Mouse (Mus musculus): ENCODE measurements around the gene Agxt2.

The Agxt2 gene

DNA sequence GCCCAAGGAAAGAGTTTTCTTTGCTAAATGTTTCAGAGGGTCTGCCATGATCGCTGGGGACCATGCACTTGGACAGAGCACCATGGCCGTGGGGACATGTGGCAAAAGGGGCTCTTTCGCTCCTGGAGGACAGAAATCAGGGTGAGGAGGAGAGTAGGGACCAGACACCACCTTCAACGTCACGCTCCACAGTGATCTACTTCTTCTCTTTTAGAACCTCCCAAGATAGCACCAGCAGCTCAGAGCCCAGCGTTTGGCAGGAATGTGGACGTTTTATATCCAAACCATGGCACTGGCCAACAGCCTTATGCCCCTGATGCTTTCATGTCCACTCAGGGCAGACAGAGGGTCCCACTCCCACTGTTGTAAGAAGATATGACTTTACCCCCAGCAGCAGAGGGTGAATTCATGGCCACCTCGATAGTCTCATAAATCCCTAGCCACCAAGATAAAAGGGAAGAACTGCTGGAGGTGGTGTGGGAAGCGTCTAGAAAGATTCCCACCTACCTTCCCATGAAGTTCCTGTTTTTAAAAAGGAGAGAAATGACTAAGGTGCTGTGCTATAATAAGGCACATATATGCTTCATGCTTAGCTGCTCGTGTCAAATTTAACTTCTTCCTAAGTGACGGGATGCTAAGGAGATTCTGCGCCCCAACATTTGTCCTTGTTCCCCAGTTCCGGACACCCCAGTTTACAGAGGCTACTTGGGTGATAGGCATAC lies 68.4 kb downstream of the Agxt2 start:
- DNase-seq (ENCODE audit: low spot score), result no peak

- DNase-seq (ENCODE audit: low spot score), result no peak
Observed at GRCm38 (mm10) chr15:10436893-10437292, 78.6 kb downstream of the Agxt2 start.

DNA sequence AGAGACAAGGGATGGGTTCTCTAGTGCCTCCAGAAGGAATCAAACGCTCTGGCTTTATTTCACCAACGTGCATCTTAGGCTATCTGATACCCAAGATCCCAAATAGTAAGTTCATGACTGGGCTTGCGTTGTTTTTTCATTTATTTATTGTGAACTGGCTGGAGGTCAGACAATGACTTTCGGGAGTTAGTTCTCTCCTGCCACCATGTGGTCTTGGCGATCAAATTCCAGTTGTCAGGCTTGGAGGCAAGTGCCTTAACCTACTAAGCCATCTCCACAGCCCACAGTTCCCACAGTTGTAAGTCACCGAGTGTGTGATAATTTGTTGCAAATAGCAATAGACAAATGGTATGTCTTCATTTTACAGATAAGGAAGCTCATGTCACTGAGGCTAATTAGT lies 81.6 kb downstream of the Agxt2 start:
- no peak for DNase-seq (ENCODE audit: low spot score)

DNA sequence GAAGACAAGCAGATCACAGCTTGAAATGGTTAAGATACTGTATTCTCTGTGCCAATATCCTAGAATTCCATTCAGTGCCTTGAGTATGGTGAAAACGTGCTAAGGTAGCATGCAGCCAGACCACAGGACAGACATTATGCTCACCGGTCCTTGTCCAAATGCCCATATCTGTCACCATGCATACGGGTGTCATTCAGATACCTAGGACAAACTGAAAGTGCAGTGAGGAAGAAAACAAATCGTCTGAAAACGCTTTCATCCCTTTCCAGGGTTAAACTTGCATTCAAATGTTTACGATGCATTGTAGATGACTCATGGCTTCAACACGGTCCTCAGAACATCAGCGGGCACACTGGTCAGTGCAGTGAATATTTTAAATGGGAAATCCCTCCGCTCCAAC lies 83.2 kb downstream of the Agxt2 start:
- DNase-seq (ENCODE audit: low spot score), result no peak

- DNase-seq (ENCODE audit: low spot score), result no peak
Observed at GRCm38 (mm10) chr15:10442275-10442674, 83.9 kb downstream of the Agxt2 start.

DNA sequence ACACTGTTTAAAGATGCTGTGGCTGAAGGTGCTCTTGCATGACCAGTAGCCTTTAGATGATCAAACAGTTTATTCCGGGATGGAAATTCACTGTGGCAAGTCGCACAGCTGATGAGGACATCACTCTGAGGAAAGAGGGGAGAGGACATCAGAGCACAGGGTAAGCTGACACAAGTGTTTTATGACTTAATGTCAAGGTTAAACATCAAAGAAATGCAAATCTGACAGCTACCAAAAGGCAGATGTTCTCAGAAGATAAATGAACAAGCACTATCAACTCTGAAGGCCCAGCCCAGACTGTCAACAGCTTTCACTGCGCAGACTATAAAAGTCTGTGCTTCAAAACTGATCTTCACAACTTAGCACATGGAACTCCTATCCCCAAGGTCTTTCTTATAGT lies 88.8 kb downstream of the Agxt2 start:
- DNase-seq (ENCODE audit: low spot score), result no peak

All from layer of hippocampus, adult 9-10 months (tissue).